Mouse (Mus musculus) small intestine, adult 10 weeks (tissue): ENCODE data around the gene Mettl7a1. TPM values are rescaled to one million over a fixed set of nuclear protein-coding genes. Genes with fewer than 3 reads are reported as not detected.

Source experiments
- polyA plus RNA-seq: library from polyadenylated mRNA; stranded (reverse); fragments of 350-450 nt; fragmentation: Illumina TruSeq; extraction: RNeasy Lipid Tissue Mini Kit (QIAGEN cat#74804); gene quantifications from one replicate; pipeline ENCODE4 v1.2.3, GENCODE M21; 2014; ENCODE audit warnings: low replicate concordance

Gene Mettl7a1
- polyA plus RNA-seq = 42.7 TPM

DNA sequence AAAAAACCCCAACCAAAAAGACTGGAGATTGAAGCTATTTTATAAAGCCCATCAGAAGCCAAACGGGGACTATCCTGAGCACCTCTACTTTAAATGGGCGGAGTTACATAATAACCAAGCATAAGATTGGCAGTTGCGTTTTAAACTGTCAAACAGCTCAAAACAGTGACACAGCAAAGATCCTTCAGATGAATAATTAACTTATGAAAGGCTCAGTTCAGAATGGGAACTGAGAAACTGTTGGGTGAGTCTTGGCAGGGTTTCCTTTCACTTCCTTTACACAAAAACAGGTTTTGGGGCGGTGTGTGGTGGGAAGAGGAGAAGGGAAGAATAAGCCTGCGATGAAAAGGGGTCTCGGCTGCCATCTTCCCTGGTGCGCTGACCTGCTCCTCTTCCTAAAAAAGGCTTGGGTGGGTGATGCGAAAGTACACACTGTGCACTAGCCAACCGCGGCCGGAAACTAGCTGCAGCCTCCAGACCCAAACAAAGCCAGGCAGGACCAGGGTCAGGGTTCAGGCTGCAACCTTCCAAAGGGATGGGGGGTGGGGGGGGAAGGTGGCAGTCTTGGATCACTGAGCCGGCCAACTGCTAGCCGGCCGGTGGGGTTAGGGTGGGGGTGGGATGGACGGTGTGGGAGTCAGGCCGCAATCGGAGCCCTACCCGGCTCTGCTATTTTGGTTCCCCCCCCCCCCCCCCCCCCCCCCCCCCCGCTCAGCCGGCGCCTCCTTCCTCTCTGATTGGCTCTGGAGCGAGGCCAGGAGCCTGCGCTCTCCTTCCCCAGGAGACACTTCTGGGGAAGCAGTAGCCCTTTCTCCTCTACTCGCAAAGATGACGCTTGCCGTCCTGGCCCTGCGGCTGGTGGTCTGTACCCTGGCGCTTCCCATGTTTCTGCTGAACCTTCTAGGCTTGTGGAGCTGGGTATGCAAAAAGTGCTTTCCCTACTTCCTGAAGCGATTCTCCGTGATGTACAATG lies at the start of gene Mettl7a1:
TSS of gene Mettl7a1 (plus strand) at position 122 of the 973 bp plus-strand sequence.

DNA sequence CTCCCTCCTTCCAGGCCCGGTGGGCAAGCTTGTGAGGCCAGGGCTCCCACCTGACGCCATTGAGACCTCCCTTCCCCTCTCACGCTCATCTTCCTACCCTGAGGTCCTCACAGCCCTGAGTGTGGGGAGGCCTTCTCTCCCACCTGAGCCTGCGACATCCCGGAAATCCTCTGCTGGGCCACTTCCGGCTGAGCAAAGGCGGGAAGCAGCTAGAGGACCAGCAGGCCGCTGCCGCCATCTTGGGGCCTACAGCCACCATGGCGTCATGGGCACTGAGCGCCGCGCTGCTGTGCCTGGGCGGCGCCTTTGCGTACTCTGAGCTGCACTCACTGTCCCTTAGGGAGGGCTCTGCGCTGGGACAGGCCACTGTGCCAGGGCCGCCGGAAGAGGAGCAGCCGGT lies 23.3 kb upstream of the Mettl7a1 start, which contains the start of gene Tmprss12:
TSS of gene Tmprss12 (plus strand) at position 212 of the 400 bp plus-strand sequence.

DNA sequence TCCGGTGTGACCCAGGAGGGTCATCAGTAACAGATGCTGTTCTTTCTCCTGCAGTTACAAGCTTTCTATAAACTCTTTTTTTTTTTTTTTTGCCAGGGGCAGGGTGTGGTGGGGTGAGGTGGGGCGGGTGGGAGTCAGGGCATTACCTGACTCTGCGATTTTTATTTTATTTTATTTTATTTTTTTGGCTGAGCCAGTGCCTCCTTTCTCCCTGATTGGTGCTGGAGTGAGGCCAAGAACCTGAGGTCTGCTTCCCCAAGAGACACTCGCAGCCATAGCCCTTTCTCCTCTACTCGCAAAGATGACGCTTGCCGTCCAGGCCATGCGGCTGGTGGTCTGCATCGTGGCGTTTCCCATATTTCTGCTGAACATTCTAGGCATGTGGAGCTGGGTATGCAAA lies 30.7 kb downstream of the Mettl7a1 start, which contains the start of gene Mettl7a3:
TSS of gene Mettl7a3 (plus strand) at position 301 of the 400 bp plus-strand sequence.

DNA sequence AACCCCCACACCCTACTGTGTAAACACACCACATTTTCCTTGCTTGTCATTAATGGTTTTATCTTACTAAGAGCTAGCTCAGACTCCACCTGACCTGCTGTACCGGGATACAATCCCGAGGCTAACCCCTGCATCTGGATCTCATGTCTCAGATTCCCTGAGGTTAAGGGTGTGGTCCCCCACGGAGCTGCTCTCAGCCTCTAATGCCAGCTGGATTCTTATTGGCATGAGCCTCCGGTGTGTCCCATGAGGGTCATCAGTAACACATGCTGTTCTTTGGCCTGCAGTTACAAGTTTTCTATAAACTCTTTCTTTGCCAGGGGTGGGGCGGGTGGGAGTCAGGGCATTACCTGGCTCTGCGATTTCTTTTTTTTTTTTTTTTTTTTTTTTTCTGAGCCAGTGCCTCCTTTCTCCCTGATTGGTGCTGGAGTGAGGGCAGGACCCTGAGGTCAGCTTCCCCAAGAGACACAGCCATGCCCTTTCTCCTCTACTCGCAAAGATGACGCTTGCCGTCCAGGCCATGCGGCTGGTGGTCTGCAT lies 48.8 kb downstream of the Mettl7a1 start, which contains the start of the genes Methig1 and Mettl7a2:
TSS of gene Methig1 (plus strand) at position 439 of the 540 bp plus-strand sequence.
TSS of gene Mettl7a2 (plus strand) at position 490 of the 540 bp plus-strand sequence.

DNA sequence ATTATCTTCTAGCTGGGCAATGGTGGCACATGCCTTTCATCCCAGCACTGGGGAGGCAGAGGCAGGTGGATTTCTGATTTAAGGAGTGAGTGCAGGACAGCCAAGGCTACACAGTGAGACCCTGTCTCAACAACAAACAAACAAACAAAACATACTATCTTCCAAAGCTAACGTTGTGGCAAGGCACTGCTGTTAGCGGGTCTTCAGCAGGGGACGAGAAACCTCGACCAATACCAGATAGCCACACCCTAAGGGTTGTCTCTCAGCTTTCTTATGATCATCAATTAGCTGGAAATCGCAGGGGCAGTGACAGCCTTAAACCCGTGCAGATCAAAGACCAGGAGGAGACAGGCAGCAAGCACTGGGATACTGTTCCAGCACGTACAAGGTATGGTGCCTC lies 60.3 kb downstream of the Mettl7a1 start, which contains the start of gene Higd1c:
TSS of gene Higd1c (plus strand) at position 301 of the 400 bp plus-strand sequence.

Other genes with a start within 250 kb of the Mettl7a1 start
- gene Atf1, start 76.3 kb upstream of the Mettl7a1 start, polyA plus RNA-seq = 64.8 TPM
- gene Tmprss12, start 23.3 kb upstream of the Mettl7a1 start, polyA plus RNA-seq = not detected
- gene Mettl7a3, start 30.8 kb downstream of the Mettl7a1 start, polyA plus RNA-seq = not detected
- not detected for gene Methig1, start 49.0 kb downstream of the Mettl7a1 start, polyA plus RNA-seq
- not detected for gene Mettl7a2, start 49.1 kb downstream of the Mettl7a1 start, polyA plus RNA-seq
- not detected for gene Higd1c, start 60.4 kb downstream of the Mettl7a1 start, polyA plus RNA-seq
- 0.22 TPM for gene Gm5475, start 118.0 kb downstream of the Mettl7a1 start, polyA plus RNA-seq
- 15.7 TPM for gene Slc11a2, start 120.9 kb downstream of the Mettl7a1 start, polyA plus RNA-seq
- 16.8 TPM for gene Letmd1, start 164.9 kb downstream of the Mettl7a1 start, polyA plus RNA-seq
- gene Csrnp2, start 191.3 kb downstream of the Mettl7a1 start, polyA plus RNA-seq = 1.1 TPM
- 3.1 TPM for gene Tfcp2, start 247.9 kb downstream of the Mettl7a1 start, polyA plus RNA-seq